Mouse (Mus musculus) adrenal gland, adult 2 months (tissue): Measurements from ENCODE around the gene Ppp2r5a. TPM values are rescaled to one million over a fixed set of nuclear protein-coding genes. Genes with fewer than 3 reads are reported as not detected.

Experiments used
- DNase-seq: peaks from one replicate; pipeline ENCODE4 v3.0.0; 2021
- long read RNA-seq: library from polyadenylated mRNA; stranded (forward); transcript quantifications from one replicate; pipeline ENCODE4 v2.0.0, GENCODE M21; 2021
- polyA plus RNA-seq: library from polyadenylated mRNA; depleted of rRNA; stranded (reverse); fragments of >200 nt; gene quantifications from 2 replicates; pipeline ENCODE4 v1.2.3, GENCODE M21; 2012; rRNA removed
- total RNA-seq, 2 experiments: library from RNA; stranded (reverse); gene quantifications; 2 replicates each; pipeline ENCODE4 v1.2.3; 2021

Gene Ppp2r5a
- total RNA-seq, result 100 to 1,000 TPM; 212 to 218 TPM
- polyA plus RNA-seq, result 93.3 and 162 TPM in 2 replicates
- long read RNA-seq, transcript Ppp2r5a-201 (13 exons, 3,088 nt), result major isoform, 273 of 320 reads
- long read RNA-seq, partial matches to known transcripts, result 8 of 320 reads
- long read RNA-seq, other reads (novel, unspliced or antisense), result 39 of 320 reads

- DNase-seq, result no peak
Observed at GRCm38 (mm10) chr1:191403074-191403473, at the start of gene Ppp2r5a. Ppp2r5a (minus strand) TSS chr1:191403272.

GRCm38 (mm10) chr1:191450614-191451013, 47.5 kb upstream of the Ppp2r5a start:
- DNase-seq, result peak; percentile 28

- peak; percentile 37 for DNase-seq
Observed at GRCm38 (mm10) chr1:191449537-191449936, 46.5 kb upstream of the Ppp2r5a start.

- DNase-seq, result no peak
Observed at GRCm38 (mm10) chr1:191447391-191448016, 44.4 kb upstream of the Ppp2r5a start.

GRCm38 (mm10) chr1:191446307-191446706, 43.2 kb upstream of the Ppp2r5a start:
- DNase-seq, result no peak

GRCm38 (mm10) chr1:191445831-191446258, 42.8 kb upstream of the Ppp2r5a start:
- no peak for DNase-seq

GRCm38 (mm10) chr1:191445401-191445800, 42.3 kb upstream of the Ppp2r5a start:
- peak; percentile 44 for DNase-seq

- DNase-seq, result no peak
Observed at GRCm38 (mm10) chr1:191444467-191444866, 41.4 kb upstream of the Ppp2r5a start.

- DNase-seq, result no peak
Observed at GRCm38 (mm10) chr1:191439011-191439410, 35.9 kb upstream of the Ppp2r5a start.

- DNase-seq, result peak; percentile 53
Observed at GRCm38 (mm10) chr1:191438546-191438945, 35.5 kb upstream of the Ppp2r5a start.

GRCm38 (mm10) chr1:191436647-191437046, 33.6 kb upstream of the Ppp2r5a start:
- no peak for DNase-seq

GRCm38 (mm10) chr1:191435359-191435758, 32.3 kb upstream of the Ppp2r5a start:
- DNase-seq, result peak; percentile 42

- no peak for DNase-seq
Observed at GRCm38 (mm10) chr1:191432531-191432930, 29.5 kb upstream of the Ppp2r5a start.

- no peak for DNase-seq
Observed at GRCm38 (mm10) chr1:191432023-191432422, 29.0 kb upstream of the Ppp2r5a start.

- DNase-seq, result no peak
Observed at GRCm38 (mm10) chr1:191430121-191430520, 27.0 kb upstream of the Ppp2r5a start.

- peak; percentile 35 for DNase-seq
Observed at GRCm38 (mm10) chr1:191425884-191426283, 22.8 kb upstream of the Ppp2r5a start.

- DNase-seq, result no peak
Observed at GRCm38 (mm10) chr1:191423201-191423600, 20.1 kb upstream of the Ppp2r5a start.

- DNase-seq, result peak; percentile 38
Observed at GRCm38 (mm10) chr1:191422714-191423113, 19.6 kb upstream of the Ppp2r5a start.

- no peak for DNase-seq
Observed at GRCm38 (mm10) chr1:191422164-191422563, 19.1 kb upstream of the Ppp2r5a start.

GRCm38 (mm10) chr1:191421426-191421999, 18.4 kb upstream of the Ppp2r5a start:
- peak; percentile 51 for DNase-seq

- DNase-seq, result peak; percentile 85
Observed at GRCm38 (mm10) chr1:191420930-191421404, 17.9 kb upstream of the Ppp2r5a start.

GRCm38 (mm10) chr1:191419991-191420751, 17.1 kb upstream of the Ppp2r5a start:
- DNase-seq, result peak; percentile 84

GRCm38 (mm10) chr1:191419421-191419820, 16.3 kb upstream of the Ppp2r5a start:
- DNase-seq, result no peak
